Mouse (Mus musculus): ENCODE results near the gene Afap1. TPM values are rescaled to one million over a fixed set of nuclear protein-coding genes. Genes with fewer than 3 reads are reported as not detected.
A peak's percentile ranks its signal among the peaks of the same experiment; 100 is the strongest.

Afap1 gene
- total and polyA plus RNA-seq, 3 experiments, result 13.7 to 21.9 (median 21.0) TPM

- peak; percentile 49 for DNase-seq
These were observed 147.5 kb downstream of the Afap1 start for GRCm38 (mm10) chr5:36040398-36041235.

GRCm38 (mm10) chr5:36041236-36041562, 148.1 kb downstream of the Afap1 start:
- no peak for DNase-seq

DNA sequence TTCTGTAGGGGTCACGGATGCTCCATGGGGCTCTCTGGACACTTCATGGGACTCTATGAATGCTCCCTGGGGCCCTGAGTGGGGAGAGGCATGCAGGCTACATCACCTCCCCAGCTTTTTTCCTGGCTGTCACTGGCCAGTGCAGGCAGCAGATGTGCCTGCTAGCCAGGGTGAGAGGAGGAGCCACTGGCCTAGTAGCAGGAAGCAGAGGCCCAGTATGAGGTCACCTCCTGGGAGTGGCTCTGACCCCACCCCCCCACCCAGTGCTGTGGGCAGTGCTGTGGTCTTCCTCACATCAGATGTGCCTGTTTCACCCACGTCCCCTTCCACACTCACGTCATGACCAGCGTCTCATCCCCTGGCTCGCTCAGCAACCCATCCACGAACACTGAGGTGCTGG, 148.6 kb downstream of the Afap1 start:
- no peak for DNase-seq

DNA sequence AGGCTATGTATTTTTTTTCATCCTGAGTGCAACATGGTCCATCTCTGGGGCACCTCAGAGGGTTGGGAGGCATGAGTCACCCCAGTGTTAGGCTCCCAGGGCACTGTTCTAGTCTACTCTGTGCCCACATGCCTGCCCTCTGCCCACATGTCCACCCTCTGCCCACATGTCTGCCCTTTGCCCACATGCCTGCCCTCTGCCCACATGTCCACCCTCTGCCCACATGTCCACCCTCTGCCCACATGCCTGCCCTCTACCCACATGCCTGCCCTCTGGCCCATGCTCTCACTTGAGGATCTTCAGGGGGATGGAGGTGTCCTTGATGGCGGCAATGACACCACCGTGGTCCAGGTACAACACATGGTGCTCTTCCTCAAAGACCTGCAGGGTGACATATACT, 150.0 kb downstream of the Afap1 start:
- DNase-seq, result no peak

Other genes with a start within 250 kb of the Afap1 start
- gene Htra3, start 213.5 kb upstream of the Afap1 start, total RNA-seq (2021), result 10 to 100 TPM; 23.8 to 58.0 TPM
- gene Htra3, start 213.5 kb upstream of the Afap1 start, polyA plus RNA-seq (2012; rRNA removed), result 162 and 311 TPM in 2 replicates
- gene Sh3tc1, start 153.3 kb upstream of the Afap1 start, total RNA-seq (2021), result 10 to 100 TPM; 22.2 to 25.8 TPM
- 27.7 and 28.0 TPM in 2 replicates for gene Sh3tc1, start 153.3 kb upstream of the Afap1 start, polyA plus RNA-seq (2012; rRNA removed)
- 10 to 100 TPM in 1 of 2 experiments, 1 to 10 TPM in 1; 9.5 to 10.1 TPM for gene Ablim2, start 135.4 kb upstream of the Afap1 start, total RNA-seq (2021)
- gene Ablim2, start 135.4 kb upstream of the Afap1 start, polyA plus RNA-seq (2012; rRNA removed), result 34.8 and 38.2 TPM in 2 replicates

All from adrenal gland, adult 2 months (tissue).